Mouse (Mus musculus) WW6 (cell line): ENCODE results near the gene Hs2st1.
"Not testable (repeated sequence)": the region's sequence is repeated elsewhere in the genome, so short reads cannot be mapped to it uniquely, and the experiment has no call there.

Experiments used
- DNase-seq: peaks from one replicate; pipeline ENCODE4 v3.0.0-alpha.2; 2013; ENCODE audit warnings: low read depth, low spot score

Gene Hs2st1

DNA sequence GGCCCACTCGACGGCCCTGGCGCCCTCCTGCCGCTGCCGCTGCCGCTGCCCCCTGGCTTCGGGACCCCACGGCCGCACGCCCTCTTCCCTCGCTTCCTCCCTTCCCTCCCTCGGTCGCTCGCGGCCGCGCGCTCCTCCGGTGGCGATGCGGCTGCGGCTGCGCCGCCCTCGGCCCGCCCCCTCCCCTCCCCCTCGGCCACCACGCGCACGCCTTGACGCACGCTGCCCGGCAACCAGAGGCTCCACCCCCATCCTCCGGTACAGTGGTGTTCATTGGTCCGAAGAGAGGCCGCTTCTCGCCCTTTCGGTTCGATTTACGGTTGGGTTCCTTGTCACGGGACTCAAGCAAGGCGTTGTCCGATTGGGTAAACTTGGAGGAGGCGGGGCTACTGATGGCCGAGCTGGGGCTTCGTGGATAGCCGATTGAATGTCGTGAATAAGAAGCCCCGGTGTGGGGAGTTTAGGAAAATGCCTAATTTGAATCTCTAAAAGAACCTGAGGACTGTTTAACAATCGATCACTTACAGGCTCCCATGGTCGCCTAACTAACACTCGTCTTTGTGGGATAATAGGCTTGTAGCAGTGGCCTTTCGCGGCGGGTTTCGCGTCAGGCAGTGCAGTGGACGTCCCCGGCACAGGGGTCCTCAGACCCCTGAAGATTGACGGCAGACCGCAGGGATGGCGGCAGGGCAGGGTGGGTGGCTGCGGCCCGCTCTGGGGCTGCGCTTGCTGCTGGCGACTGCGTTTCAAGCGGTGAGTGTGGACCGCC, at the start of gene Hs2st1, which contains the start of gene Selenof:
TSS of gene Hs2st1 (minus strand) at position 135 of the 769 bp plus-strand sequence.
TSS of gene Selenof (plus strand) at position 258 of the 769 bp plus-strand sequence.
- peak; percentile 97 for DNase-seq

DNA sequence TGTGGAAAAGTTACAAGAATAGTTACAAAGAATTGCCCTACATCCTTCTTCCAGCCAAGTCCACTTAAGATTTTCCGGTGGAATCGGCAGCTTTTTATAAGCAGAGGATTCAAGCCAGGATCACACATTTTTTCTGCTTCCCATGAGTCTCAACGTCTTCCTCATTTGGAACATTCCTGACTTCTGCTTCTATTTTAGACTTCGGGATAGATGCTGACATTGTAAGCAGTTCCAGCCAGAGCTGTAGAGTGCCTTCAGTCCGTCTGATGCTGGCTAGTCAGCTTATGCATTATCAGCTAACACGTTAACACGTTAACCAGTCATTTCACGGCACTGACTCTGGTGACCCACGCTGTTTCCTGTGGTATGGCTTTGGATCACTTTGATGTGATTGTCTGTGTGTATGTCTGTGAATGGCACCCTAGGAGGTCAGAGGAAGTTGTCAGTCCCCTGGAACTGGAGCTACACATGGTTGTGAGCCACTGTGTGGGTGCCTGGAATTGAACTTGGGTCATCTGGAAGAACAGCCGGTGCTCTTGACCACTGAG, 47.7 kb upstream of the Hs2st1 start:
- DNase-seq = no peak

DNA sequence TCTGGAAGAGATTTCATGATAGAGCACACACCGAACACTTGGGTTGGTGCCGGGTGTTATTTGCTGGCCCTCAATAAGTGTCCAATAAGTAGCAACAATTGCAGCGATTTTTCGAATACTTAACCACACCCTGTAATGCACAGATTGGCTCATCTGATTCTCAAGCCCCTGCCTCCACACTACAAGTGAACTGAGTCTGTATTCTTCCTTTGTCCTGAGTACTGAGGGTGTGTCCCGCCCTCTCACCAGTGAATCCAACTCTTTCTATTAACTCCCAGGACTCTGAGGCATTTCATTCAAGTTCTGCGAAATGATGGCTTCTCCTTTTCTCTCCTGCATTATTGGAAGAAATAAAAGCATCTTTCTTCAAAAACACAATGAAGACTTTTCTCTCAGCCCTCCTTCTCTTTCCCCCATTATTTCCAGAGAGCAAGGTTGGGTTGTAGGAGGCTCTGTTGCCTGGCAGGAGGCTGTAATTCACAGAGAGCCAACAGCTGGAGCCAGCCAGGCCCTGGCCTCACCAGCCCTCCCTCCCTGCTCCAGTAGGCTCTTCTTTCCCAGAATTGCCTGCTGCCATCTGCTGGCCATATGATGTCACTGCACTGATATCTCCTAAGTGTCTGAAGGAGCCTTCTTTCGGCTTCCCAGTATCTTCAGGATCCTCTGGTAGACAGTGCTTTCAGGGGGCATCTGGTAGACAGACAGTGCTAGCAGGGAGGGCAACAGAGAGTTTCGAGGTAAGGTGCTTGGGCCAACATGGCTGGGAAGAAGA, 46.9 kb upstream of the Hs2st1 start:
- DNase-seq = no peak

DNA sequence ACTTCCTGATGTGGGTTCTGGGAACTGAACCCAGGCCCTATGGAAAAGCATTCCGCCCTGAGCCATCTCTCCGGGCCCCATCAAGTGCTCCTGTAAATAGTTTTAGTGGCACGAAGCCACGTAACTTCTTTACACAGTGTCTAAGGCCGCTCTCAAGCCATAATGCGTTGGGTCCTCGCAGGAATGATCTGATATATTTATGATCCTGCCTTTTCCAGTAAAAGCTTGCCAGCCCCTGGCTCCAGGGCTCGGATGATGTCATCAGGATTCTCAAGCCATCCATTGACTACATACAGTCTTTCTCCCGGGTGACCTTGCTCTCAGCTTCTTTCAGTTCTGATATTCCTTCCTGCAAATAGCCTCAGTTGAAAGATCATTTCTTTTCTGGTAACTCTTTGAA, 45.5 kb upstream of the Hs2st1 start:
- DNase-seq = no peak

DNA sequence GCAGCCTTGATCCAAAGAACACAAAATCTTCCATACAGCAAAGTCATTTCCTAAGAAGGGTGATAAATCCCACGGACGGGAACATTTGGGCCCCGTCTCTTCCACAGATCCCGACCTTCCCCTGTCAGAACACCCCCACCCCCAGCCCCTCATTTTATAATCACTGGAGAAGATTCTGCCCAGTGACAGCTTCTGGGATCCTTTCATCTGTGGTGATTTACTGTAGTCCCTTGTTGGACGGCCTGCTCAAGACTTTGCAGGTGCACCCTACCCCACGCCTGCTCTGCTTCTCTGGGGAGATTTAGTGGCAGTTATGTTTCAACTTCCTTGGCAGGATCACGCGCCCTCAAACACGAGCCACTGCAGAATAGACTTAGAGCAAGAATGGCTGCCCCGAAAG, 44.7 kb upstream of the Hs2st1 start:
- DNase-seq = no peak

- no peak for DNase-seq
Observed at GRCm38 (mm10) chr3:144614277-144614676, 44.3 kb upstream of the Hs2st1 start.

DNA sequence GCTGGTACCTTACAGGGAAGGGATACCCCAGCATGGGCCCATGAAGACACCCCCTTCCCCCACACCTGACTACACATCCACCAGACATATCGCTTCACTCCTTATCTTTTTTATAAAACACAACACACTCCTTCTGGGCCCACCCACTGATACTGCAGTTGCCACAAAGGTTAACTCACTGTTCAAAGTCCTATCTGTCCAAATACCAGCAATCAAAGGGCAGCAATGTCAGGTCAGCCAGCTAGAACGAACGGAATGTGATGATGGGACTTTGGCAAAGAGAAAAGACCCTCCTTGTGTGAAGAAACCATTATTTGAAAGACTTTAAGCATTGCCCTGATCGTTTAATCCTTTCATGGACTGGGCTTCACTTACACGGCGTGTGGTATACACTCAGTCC, 42.4 kb upstream of the Hs2st1 start:
- no peak for DNase-seq

GRCm38 (mm10) chr3:144611626-144612271, 41.8 kb upstream of the Hs2st1 start:
- DNase-seq = no peak

GRCm38 (mm10) chr3:144610759-144611158, 40.8 kb upstream of the Hs2st1 start:
- no peak for DNase-seq

DNA sequence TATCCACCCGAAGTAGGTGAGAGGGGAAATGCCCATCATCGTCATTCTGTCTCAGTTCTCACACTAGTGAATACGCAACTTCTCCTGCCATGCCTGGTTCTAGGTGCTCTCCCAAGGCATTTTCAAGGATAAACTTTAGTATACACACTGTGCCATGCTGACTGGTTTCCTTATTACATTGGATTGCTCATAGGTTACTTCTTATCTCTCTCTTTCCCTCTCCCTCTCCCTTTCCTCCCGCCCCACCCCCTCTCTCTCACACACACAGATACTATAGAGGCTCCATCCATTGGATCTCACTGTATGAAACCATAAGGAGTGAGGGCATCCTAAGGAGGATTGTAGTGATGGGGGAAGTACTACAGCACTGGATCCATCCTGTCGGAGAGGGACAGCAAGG, 38.1 kb upstream of the Hs2st1 start:
- DNase-seq = no peak

DNA sequence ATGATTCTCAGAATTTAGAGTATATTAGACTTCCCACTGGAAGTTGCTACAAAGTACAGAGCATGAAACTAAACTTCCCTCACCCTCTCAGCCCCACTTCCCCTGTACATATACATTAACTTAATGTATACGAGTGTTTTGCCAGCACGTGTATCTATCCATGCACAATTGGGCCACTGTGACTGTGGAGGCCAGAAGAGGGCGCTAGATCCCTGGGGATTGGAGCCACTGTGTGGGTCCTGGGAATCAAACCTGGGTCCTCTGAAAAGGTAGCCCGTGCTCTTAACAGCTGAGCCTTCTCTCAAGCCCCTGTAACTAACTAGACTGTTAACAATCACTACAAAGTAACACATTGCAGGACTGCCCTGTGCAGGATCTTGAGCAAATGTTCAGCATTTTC, 36.5 kb upstream of the Hs2st1 start:
- DNase-seq = no peak

DNA sequence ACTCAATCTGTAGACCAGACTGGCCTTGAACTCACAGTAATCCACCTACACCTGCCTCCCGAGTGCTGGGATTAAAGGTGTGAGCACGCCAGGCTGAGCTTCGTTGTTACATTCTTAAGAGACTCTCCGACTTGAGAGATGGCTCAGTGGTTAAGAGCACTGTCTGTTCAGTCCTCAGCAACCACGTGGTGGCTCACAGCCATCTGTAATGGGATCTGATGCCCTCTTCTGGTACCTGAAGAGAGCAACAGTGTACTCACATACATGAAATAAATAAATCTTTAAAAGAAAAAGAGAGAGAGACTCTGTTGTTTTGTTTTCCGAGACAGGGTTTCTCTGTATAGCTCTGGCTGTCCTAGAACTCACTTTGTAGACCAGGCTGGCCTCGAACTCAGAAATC, 35.8 kb upstream of the Hs2st1 start:
- not testable (repeated sequence) for DNase-seq

DNA sequence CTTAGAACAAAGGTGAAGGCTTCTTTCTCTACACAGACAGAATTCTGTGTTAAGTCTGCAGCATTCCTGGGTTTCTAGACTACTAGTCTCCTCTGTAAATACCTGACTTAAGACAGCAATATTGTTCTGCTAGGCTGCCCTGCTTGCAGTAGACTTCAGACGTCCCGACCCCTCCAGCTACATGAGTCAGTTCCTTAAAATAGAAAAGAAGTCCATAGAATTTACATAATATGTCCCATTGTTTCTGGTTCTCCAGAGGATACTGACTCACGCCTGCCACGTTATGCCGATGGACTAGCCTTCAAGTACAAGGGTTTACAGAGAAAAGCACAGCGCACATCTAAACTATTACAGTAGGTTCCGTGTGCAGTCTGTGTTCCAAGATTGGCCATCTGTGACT, 34.2 kb upstream of the Hs2st1 start:
- DNase-seq = no peak

GRCm38 (mm10) chr3:144603558-144603957, 33.6 kb upstream of the Hs2st1 start:
- DNase-seq = no peak

GRCm38 (mm10) chr3:144602819-144603218, 32.8 kb upstream of the Hs2st1 start:
- no peak for DNase-seq

DNA sequence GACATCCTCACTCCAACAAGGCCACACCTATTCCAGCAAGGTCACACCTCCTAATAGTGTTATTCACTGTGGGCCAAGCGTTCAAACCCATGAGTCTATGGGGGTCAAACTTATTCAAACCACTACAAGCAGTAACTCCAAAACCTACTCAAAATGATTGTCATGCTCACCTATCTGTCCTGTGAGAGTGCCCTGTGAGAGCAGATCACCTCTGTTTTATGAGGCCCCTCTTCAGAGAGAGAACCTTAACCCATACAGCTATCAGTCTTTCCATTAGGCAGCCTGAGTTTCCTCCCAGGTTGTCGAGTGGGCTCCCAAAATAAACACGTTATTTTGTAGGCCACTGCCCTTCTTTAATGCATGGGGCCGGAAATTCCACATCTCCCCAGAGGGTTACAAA, 32.4 kb upstream of the Hs2st1 start:
- DNase-seq = no peak

GRCm38 (mm10) chr3:144597790-144598467, 27.9 kb upstream of the Hs2st1 start:
- DNase-seq = no peak

DNA sequence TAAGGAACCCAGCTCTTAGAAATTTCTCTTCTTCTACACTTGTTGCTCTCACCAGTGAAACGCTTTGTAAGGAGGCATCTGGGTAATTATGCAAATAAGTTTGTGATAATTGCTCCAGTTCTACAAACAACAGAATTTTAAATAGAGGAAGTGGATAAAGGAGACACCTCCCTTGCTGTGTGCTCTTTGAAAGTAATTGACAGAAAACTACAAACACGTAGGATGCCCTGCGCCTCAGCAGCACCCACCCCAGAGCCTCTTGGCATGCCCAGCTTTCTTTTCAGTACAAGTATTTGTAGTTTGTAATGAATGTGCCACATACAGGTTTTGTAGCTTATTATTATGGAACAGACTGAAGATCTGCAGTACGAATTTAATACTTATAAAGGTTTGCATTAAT, 27.1 kb upstream of the Hs2st1 start:
- no peak for DNase-seq

DNA sequence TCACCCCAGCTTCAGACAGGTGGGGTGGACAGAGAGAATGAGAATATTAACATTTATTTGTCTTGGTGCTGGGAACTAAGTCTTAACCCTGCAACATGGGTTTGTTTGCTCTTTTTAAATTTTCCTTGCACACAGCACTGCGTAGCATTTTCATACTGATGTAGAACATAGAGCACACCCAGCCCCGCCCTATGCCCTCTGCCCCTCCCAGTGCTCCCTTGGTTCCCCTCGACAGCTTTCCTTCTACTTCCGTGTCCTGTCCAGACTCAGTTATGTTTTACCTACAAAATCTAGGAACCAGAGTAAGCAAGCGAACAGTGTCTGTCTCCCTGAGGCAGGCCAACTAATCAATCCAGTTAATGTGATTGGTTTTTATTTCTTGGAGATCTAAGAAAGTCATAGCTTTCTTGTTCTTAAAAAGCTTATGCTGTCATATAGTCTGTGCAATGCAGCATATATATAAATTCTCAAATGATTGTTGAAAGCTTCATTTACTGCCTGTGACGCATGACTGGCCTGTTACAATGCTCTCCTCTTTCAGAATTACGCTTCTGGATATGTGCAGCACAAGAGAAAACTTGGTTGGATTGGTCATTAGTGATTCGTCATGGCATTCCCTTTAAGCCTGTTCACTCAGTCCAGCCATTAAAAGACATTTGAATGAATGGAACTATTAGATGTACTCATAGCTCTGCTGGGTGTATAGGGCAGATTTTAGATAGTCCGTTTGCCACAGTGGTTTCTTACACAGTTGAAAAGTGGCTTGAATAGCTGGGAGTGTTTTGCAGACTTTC, 23.2 kb upstream of the Hs2st1 start:
- DNase-seq = no peak

GRCm38 (mm10) chr3:144589189-144589890, 19.4 kb upstream of the Hs2st1 start:
- no peak for DNase-seq
